Mouse (Mus musculus) lung, postnatal 0 days (tissue): ENCODE measurements around the gene Olfr1444.
A peak's percentile ranks its signal among the peaks of the same experiment; 100 is the strongest.

Experiments
- CTCF ChIP-seq: IDR thresholded peaks from 2 replicates; pipeline ENCODE4 v1.5.1; 2016; ENCODE audit warnings: antibody characterized with exemption, mild to moderate bottlenecking
- EP300 ChIP-seq: IDR thresholded peaks from 2 replicates; pipeline ENCODE4 v1.6.1; 2016; ENCODE audit warnings: antibody characterized with exemption, mild to moderate bottlenecking, control low read depth

- peak; percentile 42 for TF ChIP-seq CTCF
- TF ChIP-seq EP300 = no peak
Measured at GRCm38 (mm10) chr19:12824549-12824948, 32.5 kb upstream of the Olfr1444 start.
